Mouse (Mus musculus): ENCODE data around the gene Elane. TPM values are rescaled to one million over a fixed set of nuclear protein-coding genes. Genes with fewer than 3 reads are reported as not detected.

The Elane gene
- not detected for polyA plus RNA-seq (2014; fragmentation: Illumina TruSeq; extraction: RNeasy Lipid Tissue Mini Kit (QIAGEN cat#74804); ENCODE audit: low read depth, low replicate concordance)

DNA sequence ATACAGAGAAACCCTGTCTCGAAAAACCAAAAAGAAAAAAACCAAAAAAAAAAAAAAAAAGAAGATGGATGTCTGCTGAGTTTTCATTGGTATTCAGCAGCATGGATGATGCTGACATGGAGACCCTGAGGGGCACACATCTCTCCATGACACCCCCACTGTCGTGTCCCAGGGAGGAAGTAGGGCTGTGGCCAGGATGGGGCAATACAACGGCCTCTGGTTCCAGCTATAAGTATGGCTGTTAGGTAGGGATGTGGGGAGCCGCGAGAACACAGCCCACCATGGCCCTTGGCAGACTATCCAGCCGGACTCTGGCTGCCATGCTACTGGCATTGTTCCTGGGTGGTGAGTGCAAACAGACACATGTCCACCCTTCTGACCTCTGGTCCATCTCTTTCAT lies at the start of gene Elane:
Gene Elane, plus strand, starts transcription at position 194 of the 400 bp plus-strand sequence.

DNA sequence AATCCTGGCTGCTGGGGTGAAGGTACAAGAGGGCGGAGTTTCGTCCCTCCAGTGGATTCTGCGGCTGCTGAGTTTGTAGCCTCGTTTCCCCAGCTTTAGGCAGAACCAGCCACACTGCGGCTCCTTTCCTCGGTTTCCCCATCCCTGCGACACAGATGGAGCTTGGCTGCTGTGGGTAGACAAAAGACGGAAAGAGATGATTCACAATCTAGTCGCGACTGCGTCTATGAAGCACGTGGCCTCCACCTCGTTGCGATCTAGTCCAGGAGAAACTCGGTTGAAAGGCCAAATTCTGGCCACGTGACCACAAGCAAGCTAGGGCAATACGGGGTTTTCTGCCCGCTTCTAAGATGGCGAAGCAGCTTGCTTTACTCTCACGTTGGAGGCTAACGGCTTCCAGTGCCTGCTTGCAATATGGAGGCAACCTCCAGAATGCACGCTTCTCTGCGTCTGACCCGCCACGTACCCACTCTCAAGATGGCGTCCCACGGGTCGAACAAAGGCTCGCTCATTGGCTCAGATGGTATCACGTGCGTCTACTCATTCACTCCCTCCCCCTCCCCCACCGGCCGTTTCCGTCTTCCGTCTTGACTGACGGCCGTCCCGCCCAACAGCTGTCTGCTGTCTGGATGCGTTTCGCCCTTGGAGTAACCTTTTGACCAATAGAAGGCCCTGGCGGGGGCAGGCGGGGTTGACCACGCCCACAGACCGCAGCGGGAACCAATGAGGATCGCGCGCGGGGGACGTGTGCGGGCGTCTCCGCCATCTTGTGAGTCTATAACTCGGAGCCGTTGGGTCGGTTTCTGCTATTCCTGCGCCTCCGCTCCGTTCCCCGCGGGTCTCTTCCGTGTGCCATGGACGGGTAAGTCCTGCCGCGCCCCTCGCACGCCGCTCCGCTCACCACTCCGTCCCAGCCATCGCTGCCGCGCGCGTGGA lies 31.9 kb upstream of the Elane start, which contains the start of gene Ptbp1:
Gene Ptbp1, plus strand, starts transcription at position 568 of the 936 bp plus-strand sequence.

DNA sequence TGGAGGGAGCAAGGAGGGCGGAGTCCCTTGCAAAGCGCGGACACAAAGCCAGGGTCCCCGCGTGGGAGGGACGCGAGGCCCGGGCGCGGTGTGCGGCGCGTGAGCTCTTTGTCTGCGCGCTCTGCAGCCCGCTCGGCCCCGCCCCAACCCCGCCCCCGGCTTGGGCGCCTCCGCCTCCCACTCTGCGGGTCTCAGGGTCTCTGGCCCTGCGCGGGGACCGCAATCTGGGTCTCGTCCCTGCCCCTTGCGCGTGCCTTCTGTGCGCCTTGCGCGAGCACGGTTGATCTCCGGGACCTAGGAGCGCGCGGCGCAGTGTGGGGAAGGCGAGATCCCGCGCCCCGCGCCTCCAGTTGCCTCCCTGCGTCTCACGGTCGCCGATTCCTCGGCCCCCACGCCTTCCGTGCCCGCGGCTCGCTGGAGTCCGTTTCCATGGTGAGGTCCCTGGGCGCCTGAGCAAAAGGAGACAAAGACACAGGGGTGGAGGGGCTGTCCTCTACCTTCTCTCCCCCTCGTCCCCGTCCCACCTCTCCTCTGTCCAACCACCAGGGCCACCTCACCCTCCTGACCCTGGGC lies 11.7 kb upstream of the Elane start, which contains the start of the genes Prtn3 and Plppr3:
Gene Prtn3, plus strand, starts transcription at position 187 of the 573 bp plus-strand sequence.
Gene Plppr3, minus strand, starts transcription at position 345 of the 573 bp plus-strand sequence.

DNA sequence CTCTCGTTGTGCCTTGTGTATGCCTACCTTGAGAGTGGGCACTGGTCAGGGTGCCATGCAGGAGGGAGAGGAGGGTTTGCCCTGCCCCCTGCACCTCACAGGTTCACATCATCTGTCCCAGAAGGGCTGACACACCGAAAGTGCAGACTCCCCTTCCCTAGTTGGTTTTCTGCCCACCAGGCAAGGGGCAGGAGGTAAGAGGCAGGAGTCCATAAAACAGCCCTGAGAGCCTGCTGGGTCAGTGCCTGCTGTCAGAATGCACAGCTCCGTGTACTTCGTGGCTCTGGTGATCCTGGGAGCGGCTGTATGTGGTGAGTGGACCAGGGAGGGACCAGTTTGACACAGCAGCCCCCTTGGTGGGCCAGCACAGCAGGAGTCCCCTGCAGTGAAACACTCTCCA lies 4.6 kb downstream of the Elane start, which contains the start of gene Cfd:
Gene Cfd, plus strand, starts transcription at position 184 of the 400 bp plus-strand sequence.

DNA sequence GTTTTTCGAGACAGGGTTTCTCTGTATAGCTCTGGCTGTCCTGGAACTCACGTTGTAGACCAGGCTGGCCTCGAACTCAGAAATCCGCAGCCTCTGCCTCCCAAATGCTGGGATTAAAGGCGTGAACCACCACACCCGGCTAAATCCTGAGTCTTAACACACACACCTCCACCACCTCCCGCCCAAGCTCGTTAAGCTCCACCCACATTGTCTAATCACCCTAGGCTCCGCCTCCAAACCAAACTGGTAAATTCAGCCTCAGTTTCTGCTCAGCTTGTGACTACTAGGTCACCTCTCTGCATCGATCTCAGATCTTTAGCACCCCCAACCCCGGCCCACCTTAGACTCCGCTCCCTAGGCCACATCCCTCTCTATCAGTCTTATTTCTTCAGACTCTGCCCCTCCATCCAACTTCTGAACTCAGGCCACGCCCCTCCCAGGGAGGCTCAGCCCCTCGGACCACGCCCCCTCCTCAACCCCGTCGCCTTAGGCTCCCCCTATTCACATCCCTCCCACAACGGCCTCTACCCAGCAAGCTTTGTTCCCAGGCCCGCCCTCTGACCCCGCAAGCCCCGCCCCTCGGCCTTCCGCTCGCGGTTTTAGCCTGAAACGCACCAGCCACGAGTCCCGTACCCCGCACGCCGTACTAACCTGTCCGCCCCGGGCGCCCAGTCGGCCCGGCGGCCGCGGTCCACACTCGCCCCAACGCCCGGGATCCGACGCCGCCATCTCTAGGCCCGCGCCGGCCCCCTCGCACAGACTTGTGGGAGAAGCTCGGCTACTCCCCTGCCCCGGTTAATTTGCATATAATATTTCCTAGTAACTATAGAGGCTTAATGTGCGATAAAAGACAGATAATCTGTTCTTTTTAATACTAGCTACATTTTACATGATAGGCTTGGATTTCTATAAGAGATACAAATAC lies 22.4 kb downstream of the Elane start, which contains the start of gene Med16:
Gene Med16, minus strand, starts transcription at position 757 of the 925 bp plus-strand sequence.

DNA sequence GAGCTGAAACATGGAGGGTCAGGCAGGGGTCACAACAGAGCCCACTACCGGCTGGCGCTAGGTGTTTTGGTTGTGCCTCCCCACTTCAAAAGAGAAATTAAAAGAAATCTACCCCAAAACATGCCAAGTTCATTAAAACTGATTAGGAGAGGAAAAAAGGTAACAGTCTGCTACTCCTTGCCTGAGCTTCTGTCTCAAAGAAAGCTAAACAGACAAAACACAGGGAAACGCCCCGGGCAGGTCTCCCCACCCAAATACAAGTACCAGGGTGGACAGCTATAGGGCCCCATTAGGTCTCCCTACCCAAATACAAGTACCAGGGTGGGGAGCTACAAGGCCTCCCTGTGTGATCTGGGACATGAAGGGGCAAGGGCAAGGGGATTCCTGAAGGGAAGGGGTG lies 24.5 kb downstream of the Elane start, which contains the start of gene Gm26602:
Gene Gm26602, plus strand, starts transcription at position 301 of the 400 bp plus-strand sequence.

DNA sequence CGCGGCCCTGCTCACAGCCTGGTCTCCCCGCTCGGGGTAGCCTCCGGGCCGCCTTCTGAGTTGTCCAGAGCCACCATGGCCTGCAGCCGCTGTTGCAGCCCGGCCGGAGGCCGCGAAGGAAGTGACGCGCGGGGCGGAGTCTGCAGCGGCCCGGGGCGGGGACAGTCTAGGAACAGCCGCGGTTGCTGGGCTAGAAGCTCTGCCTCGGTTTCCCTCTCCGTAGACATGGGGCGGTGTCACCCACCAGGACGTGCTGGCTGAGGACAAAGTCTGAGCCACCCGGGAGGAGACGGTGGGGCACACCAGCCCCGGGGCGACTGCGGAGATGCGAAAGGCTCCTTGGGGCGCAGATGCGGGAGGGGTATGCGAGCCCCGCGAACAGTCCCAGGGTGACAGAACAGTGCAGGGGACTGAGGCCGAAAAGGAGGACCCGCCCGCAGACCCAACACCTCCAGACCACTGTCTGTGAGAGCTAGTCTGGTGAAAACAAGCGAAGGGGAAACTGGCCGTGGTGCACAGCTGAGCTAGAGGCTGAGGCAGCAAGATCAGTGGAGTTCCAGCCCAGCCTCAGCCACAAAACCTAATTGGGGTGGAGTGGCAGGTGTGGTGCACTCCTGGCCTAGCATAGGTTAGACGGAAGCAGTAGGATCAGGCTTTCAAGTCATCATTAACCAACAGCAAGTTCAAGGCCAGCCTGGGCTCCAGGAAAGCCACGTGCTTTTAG lies 30.9 kb downstream of the Elane start, which contains the start of gene Kiss1r:
Gene Kiss1r, plus strand, starts transcription at position 164 of the 724 bp plus-strand sequence.

DNA sequence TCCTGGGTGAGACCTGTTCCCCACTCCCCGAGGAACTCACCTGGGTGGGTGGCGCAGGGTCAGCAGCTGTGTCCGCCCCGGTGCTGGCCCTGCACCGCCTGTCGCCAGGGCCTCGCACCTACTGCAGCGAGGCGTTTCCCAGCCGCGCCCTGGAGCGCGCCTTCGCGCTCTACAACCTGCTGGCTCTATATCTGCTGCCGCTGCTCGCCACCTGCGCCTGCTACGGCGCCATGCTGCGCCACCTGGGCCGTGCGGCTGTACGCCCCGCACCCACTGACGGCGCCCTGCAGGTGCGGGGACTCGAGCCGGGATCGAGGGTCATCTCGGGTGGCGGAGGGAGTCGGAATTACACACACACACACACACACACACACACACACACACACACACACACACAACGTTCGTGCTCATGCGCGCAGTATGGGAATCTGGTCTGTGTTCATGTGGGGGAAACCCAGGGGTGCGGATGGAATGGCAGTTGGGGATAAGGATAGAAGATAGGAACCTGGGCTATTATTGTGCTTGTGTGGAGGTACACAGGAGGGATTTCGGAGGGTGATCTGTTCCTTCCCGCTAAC lies 35.0 kb downstream of the Elane start, which contains the start of gene R3hdm4:
Gene R3hdm4, minus strand, starts transcription at position 251 of the 578 bp plus-strand sequence.

DNA sequence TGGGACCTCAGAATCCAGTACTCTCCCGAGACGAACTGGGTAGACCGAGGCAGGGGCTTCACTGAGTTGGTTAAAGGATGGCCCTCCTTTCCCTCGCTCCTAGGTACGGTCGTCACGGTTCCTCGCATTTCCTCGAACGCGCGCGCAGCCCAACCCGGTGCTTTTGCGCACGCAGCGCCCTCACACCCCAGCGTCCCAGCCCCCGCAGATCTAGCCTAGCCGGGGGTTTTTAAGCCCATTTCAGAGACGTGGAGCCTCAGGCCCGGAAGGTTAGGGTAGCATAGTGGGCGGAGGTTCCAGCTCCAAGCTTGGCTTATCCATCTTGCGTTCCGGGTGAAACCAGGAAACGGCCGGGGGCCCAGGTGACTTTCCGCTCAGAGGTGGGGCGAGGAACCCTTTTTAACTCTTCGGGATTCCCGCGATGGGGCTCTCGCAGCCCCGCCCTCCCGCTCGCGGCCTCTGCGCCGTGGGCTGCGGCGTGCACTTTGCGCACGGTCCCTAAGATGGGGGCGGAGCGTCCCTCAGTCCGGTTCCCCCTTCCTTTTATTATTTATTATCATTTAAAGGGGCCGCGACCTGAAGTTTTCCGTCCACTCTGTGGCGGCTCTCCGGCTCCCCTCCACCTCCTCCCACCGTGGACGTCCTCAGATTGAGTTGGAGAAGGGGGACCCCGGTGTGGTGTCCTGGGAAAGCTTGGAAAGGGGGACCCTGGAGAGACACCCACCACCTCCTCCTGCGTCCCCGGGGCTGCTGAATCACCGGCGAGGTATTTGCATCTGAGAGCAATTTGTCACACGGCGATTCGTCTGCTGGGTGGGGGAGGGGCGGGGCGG lies 40.7 kb downstream of the Elane start, which contains the start of gene Arid3a:
Gene Arid3a, plus strand, starts transcription at position 553 of the 833 bp plus-strand sequence.

Other genes with a start within 250 kb of the Elane start
- gene Shc2, start 248.3 kb upstream of the Elane start, polyA plus RNA-seq (2014; fragmentation: Illumina TruSeq; extraction: RNeasy Lipid Tissue Mini Kit (QIAGEN cat#74804); ENCODE audit: low read depth, low replicate concordance), result 1.9 TPM
- gene Odf3l2, start 240.5 kb upstream of the Elane start, polyA plus RNA-seq (2014; fragmentation: Illumina TruSeq; extraction: RNeasy Lipid Tissue Mini Kit (QIAGEN cat#74804); ENCODE audit: low read depth, low replicate concordance), result not detected
- gene Madcam1, start 221.7 kb upstream of the Elane start, polyA plus RNA-seq (2014; fragmentation: Illumina TruSeq; extraction: RNeasy Lipid Tissue Mini Kit (QIAGEN cat#74804); ENCODE audit: low read depth, low replicate concordance), result not detected
- gene Tpgs1, start 216.9 kb upstream of the Elane start, polyA plus RNA-seq (2014; fragmentation: Illumina TruSeq; extraction: RNeasy Lipid Tissue Mini Kit (QIAGEN cat#74804); ENCODE audit: low read depth, low replicate concordance), result not detected
- 11.0 TPM for gene Cdc34, start 204.1 kb upstream of the Elane start, polyA plus RNA-seq (2014; fragmentation: Illumina TruSeq; extraction: RNeasy Lipid Tissue Mini Kit (QIAGEN cat#74804); ENCODE audit: low read depth, low replicate concordance)
- not detected for gene Gzmm, start 197.2 kb upstream of the Elane start, polyA plus RNA-seq (2014; fragmentation: Illumina TruSeq; extraction: RNeasy Lipid Tissue Mini Kit (QIAGEN cat#74804); ENCODE audit: low read depth, low replicate concordance)
- gene Bsg, start 181.8 kb upstream of the Elane start, polyA plus RNA-seq (2014; fragmentation: Illumina TruSeq; extraction: RNeasy Lipid Tissue Mini Kit (QIAGEN cat#74804); ENCODE audit: low read depth, low replicate concordance), result 293 TPM
- gene Hcn2, start 169.6 kb upstream of the Elane start, polyA plus RNA-seq (2014; fragmentation: Illumina TruSeq; extraction: RNeasy Lipid Tissue Mini Kit (QIAGEN cat#74804); ENCODE audit: low read depth, low replicate concordance), result not detected
- gene Polrmt, start 139.7 kb upstream of the Elane start, polyA plus RNA-seq (2014; fragmentation: Illumina TruSeq; extraction: RNeasy Lipid Tissue Mini Kit (QIAGEN cat#74804); ENCODE audit: low read depth, low replicate concordance), result 0.70 TPM
- gene Fgf22, start 131.2 kb upstream of the Elane start, polyA plus RNA-seq (2014; fragmentation: Illumina TruSeq; extraction: RNeasy Lipid Tissue Mini Kit (QIAGEN cat#74804); ENCODE audit: low read depth, low replicate concordance), result not detected
- gene Rnf126, start 119.3 kb upstream of the Elane start, polyA plus RNA-seq (2014; fragmentation: Illumina TruSeq; extraction: RNeasy Lipid Tissue Mini Kit (QIAGEN cat#74804); ENCODE audit: low read depth, low replicate concordance), result 6.6 TPM
- 3.6 TPM for gene Fstl3, start 109.0 kb upstream of the Elane start, polyA plus RNA-seq (2014; fragmentation: Illumina TruSeq; extraction: RNeasy Lipid Tissue Mini Kit (QIAGEN cat#74804); ENCODE audit: low read depth, low replicate concordance)
- gene Prss57, start 95.3 kb upstream of the Elane start, polyA plus RNA-seq (2014; fragmentation: Illumina TruSeq; extraction: RNeasy Lipid Tissue Mini Kit (QIAGEN cat#74804); ENCODE audit: low read depth, low replicate concordance), result not detected
- gene Palm, start 92.7 kb upstream of the Elane start, polyA plus RNA-seq (2014; fragmentation: Illumina TruSeq; extraction: RNeasy Lipid Tissue Mini Kit (QIAGEN cat#74804); ENCODE audit: low read depth, low replicate concordance), result 0.38 TPM
- not detected for gene Misp, start 65.3 kb upstream of the Elane start, polyA plus RNA-seq (2014; fragmentation: Illumina TruSeq; extraction: RNeasy Lipid Tissue Mini Kit (QIAGEN cat#74804); ENCODE audit: low read depth, low replicate concordance)
- 40.2 TPM for gene Ptbp1, start 31.8 kb upstream of the Elane start, polyA plus RNA-seq (2014; fragmentation: Illumina TruSeq; extraction: RNeasy Lipid Tissue Mini Kit (QIAGEN cat#74804); ENCODE audit: low read depth, low replicate concordance)
- not detected for gene Prtn3, start 11.8 kb upstream of the Elane start, polyA plus RNA-seq (2014; fragmentation: Illumina TruSeq; extraction: RNeasy Lipid Tissue Mini Kit (QIAGEN cat#74804); ENCODE audit: low read depth, low replicate concordance)
- not detected for gene Plppr3, start 11.6 kb upstream of the Elane start, polyA plus RNA-seq (2014; fragmentation: Illumina TruSeq; extraction: RNeasy Lipid Tissue Mini Kit (QIAGEN cat#74804); ENCODE audit: low read depth, low replicate concordance)
- gene Cfd, start 4.6 kb downstream of the Elane start, polyA plus RNA-seq (2014; fragmentation: Illumina TruSeq; extraction: RNeasy Lipid Tissue Mini Kit (QIAGEN cat#74804); ENCODE audit: low read depth, low replicate concordance), result not detected
- gene Med16, start 22.7 kb downstream of the Elane start, polyA plus RNA-seq (2014; fragmentation: Illumina TruSeq; extraction: RNeasy Lipid Tissue Mini Kit (QIAGEN cat#74804); ENCODE audit: low read depth, low replicate concordance), result 0.87 TPM
- gene Gm26602, start 24.6 kb downstream of the Elane start, polyA plus RNA-seq (2014; fragmentation: Illumina TruSeq; extraction: RNeasy Lipid Tissue Mini Kit (QIAGEN cat#74804); ENCODE audit: low read depth, low replicate concordance), result not detected
- gene Kiss1r, start 30.7 kb downstream of the Elane start, polyA plus RNA-seq (2014; fragmentation: Illumina TruSeq; extraction: RNeasy Lipid Tissue Mini Kit (QIAGEN cat#74804); ENCODE audit: low read depth, low replicate concordance), result not detected
- gene R3hdm4, start 35.0 kb downstream of the Elane start, polyA plus RNA-seq (2014; fragmentation: Illumina TruSeq; extraction: RNeasy Lipid Tissue Mini Kit (QIAGEN cat#74804); ENCODE audit: low read depth, low replicate concordance), result 1.1 TPM
- 1.3 TPM for gene Arid3a, start 40.8 kb downstream of the Elane start, polyA plus RNA-seq (2014; fragmentation: Illumina TruSeq; extraction: RNeasy Lipid Tissue Mini Kit (QIAGEN cat#74804); ENCODE audit: low read depth, low replicate concordance)
- gene Wdr18, start 73.9 kb downstream of the Elane start, polyA plus RNA-seq (2014; fragmentation: Illumina TruSeq; extraction: RNeasy Lipid Tissue Mini Kit (QIAGEN cat#74804); ENCODE audit: low read depth, low replicate concordance), result 2.0 TPM
- not detected for gene Grin3b, start 84.5 kb downstream of the Elane start, polyA plus RNA-seq (2014; fragmentation: Illumina TruSeq; extraction: RNeasy Lipid Tissue Mini Kit (QIAGEN cat#74804); ENCODE audit: low read depth, low replicate concordance)
- 1.0 TPM for gene Tmem259, start 98.1 kb downstream of the Elane start, polyA plus RNA-seq (2014; fragmentation: Illumina TruSeq; extraction: RNeasy Lipid Tissue Mini Kit (QIAGEN cat#74804); ENCODE audit: low read depth, low replicate concordance)
- gene Cnn2, start 102.3 kb downstream of the Elane start, polyA plus RNA-seq (2014; fragmentation: Illumina TruSeq; extraction: RNeasy Lipid Tissue Mini Kit (QIAGEN cat#74804); ENCODE audit: low read depth, low replicate concordance), result 0.48 TPM
- 0.06 TPM for gene Abca7, start 110.2 kb downstream of the Elane start, polyA plus RNA-seq (2014; fragmentation: Illumina TruSeq; extraction: RNeasy Lipid Tissue Mini Kit (QIAGEN cat#74804); ENCODE audit: low read depth, low replicate concordance)
- not detected for gene Arhgap45, start 130.4 kb downstream of the Elane start, polyA plus RNA-seq (2014; fragmentation: Illumina TruSeq; extraction: RNeasy Lipid Tissue Mini Kit (QIAGEN cat#74804); ENCODE audit: low read depth, low replicate concordance)
- gene Polr2e, start 153.5 kb downstream of the Elane start, polyA plus RNA-seq (2014; fragmentation: Illumina TruSeq; extraction: RNeasy Lipid Tissue Mini Kit (QIAGEN cat#74804); ENCODE audit: low read depth, low replicate concordance), result 0.28 TPM
- 260 TPM for gene Gpx4, start 160.9 kb downstream of the Elane start, polyA plus RNA-seq (2014; fragmentation: Illumina TruSeq; extraction: RNeasy Lipid Tissue Mini Kit (QIAGEN cat#74804); ENCODE audit: low read depth, low replicate concordance)
- 0.52 TPM for gene Sbno2, start 219.3 kb downstream of the Elane start, polyA plus RNA-seq (2014; fragmentation: Illumina TruSeq; extraction: RNeasy Lipid Tissue Mini Kit (QIAGEN cat#74804); ENCODE audit: low read depth, low replicate concordance)
- 7.2 TPM for gene Stk11, start 229.6 kb downstream of the Elane start, polyA plus RNA-seq (2014; fragmentation: Illumina TruSeq; extraction: RNeasy Lipid Tissue Mini Kit (QIAGEN cat#74804); ENCODE audit: low read depth, low replicate concordance)

Data from testis, adult 10 weeks (tissue).